Mouse (Mus musculus): ENCODE results near the gene Otc. TPM values are rescaled to one million over a fixed set of nuclear protein-coding genes. Genes with fewer than 3 reads are reported as not detected.

Gene Otc
- total RNA-seq (2023), result not detected

GRCm38 (mm10) chrX:10251852-10252504 lies at the start of gene Otc:
TSS of gene Otc (plus strand) at chrX:10252305.

DNA sequence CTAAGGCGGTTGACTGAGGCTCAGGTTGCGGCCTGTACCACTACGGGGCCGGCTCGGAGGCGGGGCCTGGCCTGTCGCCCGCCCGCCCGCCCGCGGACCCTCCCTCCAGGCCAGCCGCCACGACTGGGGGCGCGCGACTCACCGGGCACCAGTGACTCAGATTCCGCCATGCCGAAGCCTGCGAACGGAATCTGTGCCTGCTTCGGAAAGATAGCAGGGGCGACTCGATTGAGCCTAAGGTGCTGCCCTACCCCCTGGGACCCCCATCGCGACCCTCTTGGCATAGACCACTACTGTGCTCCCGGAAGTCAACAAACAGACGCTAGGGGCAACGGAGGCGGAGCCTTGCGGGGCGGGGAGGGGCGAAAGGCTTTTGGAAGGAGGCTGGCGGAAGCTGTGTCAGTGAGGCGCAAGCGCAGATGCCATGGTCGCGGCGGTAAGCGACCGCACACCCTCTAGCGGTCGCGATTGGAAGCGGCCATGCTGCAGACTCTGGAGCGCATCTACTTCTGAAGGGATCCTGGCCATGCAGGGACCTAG lies 35.6 kb upstream of the Otc start, which contains the start of gene Rpgr:
Rpgr (minus strand) TSS at position 511 of the 540 bp plus-strand sequence.

Other genes with a start within 250 kb of the Otc start
- gene Srpx, start 134.6 kb upstream of the Otc start, total RNA-seq (2023), result not detected
- gene Rpgr, start 35.4 kb upstream of the Otc start, total RNA-seq (2023), result 1 to 10 TPM; 1.5 to 1.6 TPM
- gene Tspan7, start 232.9 kb downstream of the Otc start, total RNA-seq (2023), result 1 to 10 TPM in 1 of 2 experiments, under 1 TPM in 1; 0.79 to 3.5 TPM

Data from monocyte, adult 59 days (primary cell).